ENCODE assay signal across 4 mouse cellular contexts in the genomic region with DNA sequence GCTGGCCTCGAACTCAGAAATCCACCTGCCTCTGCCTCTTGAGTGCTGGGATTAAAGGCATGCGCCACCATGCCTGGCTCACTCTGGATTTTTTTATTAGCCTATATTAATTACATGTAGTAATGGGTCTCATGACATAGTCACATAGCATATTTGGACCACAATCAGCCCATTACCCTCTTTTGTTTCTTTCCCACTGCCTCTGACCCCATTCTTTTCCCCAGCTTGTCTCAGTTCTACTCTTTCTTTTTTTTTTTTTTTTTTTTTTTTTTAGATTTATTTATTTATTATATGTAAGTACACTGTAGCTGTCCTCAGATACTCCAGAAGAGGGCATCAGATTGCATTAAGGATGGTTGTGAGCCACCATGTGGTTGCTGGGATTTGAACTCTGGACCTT. TPM values are rescaled to one million over a fixed set of nuclear protein-coding genes. Genes with fewer than 3 reads are reported as not detected.
"Had no signal": no experiment of that assay in that cellular context is flagged by ENCODE, and none has a peak within 500 bp of the region (broad histone marks: within the 10 kb centered on the region; RNA-seq: fewer than 3 reads in every experiment).

No protein-coding gene starts in this region.

RNA-seq across cellular contexts. Expression of a gene that starts 23.1 kb away (rescaled TPM):
- total RNA-seq: liver, adult 2 months had no signal
- polyA plus RNA-seq: liver, adult 2 months; liver, postnatal 0 days; lung, postnatal 0 days; macrophage had no signal
